14 mouse cellular contexts compared by ENCODE assay signal in the genomic region with DNA sequence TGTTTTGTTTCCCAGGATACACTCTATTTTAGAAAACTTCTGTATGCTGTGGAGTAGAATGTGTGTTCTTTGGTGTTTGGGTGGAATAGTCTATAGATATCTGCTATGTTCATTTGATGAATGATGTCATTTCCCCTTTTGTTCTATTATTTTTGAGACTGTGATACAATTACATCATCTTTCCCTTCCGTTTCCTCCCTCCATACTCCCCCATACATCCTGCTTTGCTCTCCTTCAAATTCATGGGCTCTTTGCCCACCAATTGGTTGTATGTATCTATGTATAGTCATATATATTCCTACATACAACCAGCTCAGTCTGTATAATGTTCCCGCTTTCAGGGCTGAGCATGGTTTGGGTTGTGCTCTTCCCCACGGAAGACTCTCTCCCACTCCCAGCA.
"Had no signal": no experiment of that assay in that cellular context is flagged by ENCODE, and none has a peak within 500 bp of the region (broad histone marks: within the 10 kb centered on the region; RNA-seq: fewer than 3 reads in every experiment).

No protein-coding gene starts in this region.

- H3K9ac ChIP-seq: limb, embryonic 13.5 days; liver, embryonic 14.5 days; midbrain, embryonic 15.5 days; neural tube, embryonic 12.5 days had no signal

- H3K27me3 ChIP-seq: limb, embryonic 13.5 days; midbrain, embryonic 15.5 days; neural tube, embryonic 12.5 days had no signal

- ATAC-seq: midbrain, embryonic 15.5 days had no signal

- H3K9me3 ChIP-seq: limb, embryonic 13.5 days; megakaryocyte, embryonic 14.5 days; midbrain, embryonic 15.5 days; neural tube, embryonic 12.5 days had no signal

- H3K4me2 ChIP-seq: limb, embryonic 13.5 days; midbrain, embryonic 11.5 days; midbrain, embryonic 15.5 days; neural tube, embryonic 12.5 days had no signal

- H3K4me1 ChIP-seq: limb, embryonic 13.5 days; midbrain, embryonic 15.5 days; neural tube, embryonic 12.5 days had no signal

- DNase-seq: kidney, postnatal 4 days; left cerebral cortex, postnatal 4 days; lung, adult 18-20 months; lung, postnatal 36 days; thymus, postnatal 4 days had no signal

- H3K36me3 ChIP-seq: limb, embryonic 13.5 days; midbrain, embryonic 15.5 days; neural tube, embryonic 12.5 days had no signal

- H3K4me3 ChIP-seq: layer of hippocampus, adult 2 months; limb, embryonic 13.5 days; megakaryocyte, embryonic 14.5 days; midbrain, embryonic 15.5 days; neural tube, embryonic 12.5 days had no signal

- H3K27ac ChIP-seq: kidney, postnatal 0 days; layer of hippocampus, adult 2 months; liver, embryonic 14.5 days; midbrain, embryonic 15.5 days; neural tube, embryonic 12.5 days; stomach, postnatal 0 days had no signal
